Mouse (Mus musculus): ENCODE measurements around the gene Nrf1. TPM values are rescaled to one million over a fixed set of nuclear protein-coding genes. Genes with fewer than 3 reads are reported as not detected.

The Nrf1 gene
- total RNA-seq (2021): 10 to 100 TPM; 25.7 to 33.2 TPM

GRCm38 (mm10) chr6:30047271-30048162 lies at the start of gene Nrf1:
Nrf1 (plus strand) TSS chr6:30047988.
- DNase-seq: peak; percentile 95

DNA sequence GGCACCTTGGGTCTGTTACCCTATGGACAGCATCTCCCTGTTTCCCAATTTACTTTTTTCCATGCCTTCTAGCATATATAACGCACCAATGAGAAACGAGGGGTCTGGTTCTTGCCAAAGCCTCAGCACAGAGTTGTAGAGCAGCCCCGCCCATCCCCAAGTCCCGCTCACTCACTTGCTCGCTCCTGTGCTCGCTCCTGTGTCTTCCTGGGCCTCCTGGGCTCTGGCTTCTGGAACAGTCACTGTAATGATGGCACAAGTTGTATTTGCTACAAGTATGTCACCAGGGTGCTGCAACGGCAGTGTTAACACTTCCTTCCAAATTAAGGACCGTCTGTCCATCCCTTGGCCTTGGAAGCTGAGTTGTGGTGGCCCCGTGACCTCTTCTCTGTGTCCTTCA lies 49.6 kb upstream of the Nrf1 start:
- peak; percentile 11 for DNase-seq

- no peak for DNase-seq
Measured at GRCm38 (mm10) chr6:29998771-29999170, 49.0 kb upstream of the Nrf1 start.

DNA sequence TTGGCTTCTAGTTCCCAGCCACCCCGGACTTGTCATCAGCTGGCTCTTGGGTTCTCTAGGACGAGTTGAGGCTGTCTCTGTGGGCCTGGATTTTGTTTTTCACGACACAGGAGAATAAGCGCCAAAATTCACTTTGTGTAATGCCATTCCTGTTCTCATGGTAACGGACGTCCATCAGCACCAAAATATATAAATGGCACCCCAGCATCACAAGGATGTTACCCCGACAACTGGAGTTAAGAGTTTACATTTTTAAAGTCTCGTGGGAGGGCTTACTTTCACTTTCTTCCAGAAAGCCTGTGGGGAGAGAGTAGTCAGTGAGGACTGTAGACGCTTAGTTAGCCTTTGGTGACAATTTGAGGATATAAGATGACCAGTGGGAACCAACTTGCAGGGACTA lies 45.2 kb upstream of the Nrf1 start:
- no peak for DNase-seq

DNA sequence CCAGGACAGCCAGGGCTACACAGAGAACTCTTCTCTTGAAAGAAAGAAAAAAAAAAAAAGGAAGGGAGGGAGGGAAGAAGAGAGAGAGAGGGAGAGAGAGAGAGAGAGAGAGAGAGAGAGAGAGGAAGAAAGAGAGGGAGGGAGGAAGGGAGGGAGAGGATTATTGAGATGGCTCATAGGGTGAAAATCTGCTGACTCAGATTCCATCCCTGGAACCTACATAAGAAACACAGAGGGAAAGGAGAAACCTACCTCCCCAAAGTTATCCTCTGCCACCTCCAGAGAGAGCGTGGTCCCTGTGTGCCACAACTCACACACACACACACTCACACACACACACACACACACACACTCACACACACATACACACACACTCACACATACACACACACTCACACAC lies 41.9 kb upstream of the Nrf1 start:
- DNase-seq: no peak

DNA sequence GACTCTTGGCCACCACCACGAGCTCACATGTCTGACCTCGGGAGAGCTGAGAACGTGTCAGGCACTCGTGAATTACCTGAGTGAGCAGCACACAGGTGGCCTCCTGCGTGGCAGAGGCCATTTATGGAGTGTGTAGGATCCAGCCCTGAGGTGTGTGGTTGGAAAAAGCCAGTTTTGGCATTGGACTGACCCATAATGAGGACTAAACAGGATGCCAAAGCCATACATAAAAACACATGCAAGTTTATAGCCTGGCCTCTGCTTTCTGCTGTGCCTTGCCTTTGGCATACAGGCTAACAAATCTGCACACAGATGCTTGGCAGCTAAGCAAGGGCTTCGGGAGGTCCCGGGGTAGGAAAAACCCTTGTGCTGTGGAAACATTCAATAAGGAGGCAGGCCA lies 38.6 kb upstream of the Nrf1 start:
- DNase-seq: no peak

DNA sequence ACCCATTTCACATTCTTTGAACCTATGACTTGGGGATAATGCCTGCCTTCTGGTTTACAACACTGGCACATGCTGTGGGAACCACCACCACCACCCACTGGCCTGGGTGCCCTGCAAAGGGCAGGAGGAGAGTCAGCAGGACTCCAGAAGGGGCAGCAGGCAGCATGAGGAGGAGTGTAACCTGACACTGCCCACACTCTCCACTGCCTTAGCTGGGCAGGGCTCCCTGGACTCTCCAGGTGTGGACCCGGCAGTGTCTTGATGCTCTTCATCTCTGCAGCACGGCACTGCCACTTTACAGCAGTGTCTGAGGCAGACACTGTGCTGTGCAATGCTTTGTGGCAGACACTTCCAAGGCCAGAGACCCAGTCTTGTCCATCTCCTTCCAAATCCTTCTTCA lies 34.3 kb upstream of the Nrf1 start:
- no peak for DNase-seq

DNA sequence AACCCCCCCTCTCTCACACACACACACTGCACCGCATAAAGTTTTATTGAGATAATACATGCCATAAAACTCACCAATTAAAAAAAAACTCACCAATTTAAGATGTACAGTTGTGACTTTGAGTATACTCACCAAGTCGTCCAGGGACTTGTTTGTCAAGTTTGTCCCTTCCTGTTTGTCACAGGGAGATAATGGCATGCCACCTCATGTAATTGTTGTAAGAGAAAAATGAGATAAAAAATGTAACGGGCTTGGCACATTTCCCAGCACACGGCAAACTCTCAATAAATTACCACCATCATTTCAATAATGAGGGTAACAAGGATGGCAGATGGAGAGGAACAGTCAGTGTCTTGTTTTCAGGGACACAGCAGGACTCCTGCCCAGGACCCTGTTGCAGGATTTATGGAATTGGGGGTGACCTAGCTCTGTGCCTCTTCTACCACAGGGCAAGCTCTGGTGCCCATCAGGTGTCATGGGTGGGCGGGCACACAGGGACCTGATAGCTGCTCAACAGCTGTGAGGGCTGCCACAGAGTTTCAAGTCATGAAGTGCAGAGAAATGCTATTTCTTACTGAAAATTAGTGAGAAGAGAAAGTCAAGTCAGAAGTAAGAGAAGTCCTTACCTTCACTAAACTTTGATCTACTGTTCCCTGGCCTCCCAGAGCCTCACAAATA lies 33.5 kb upstream of the Nrf1 start:
- DNase-seq: no peak

- DNase-seq: no peak
Measured at GRCm38 (mm10) chr6:30021241-30021640, 26.5 kb upstream of the Nrf1 start.

DNA sequence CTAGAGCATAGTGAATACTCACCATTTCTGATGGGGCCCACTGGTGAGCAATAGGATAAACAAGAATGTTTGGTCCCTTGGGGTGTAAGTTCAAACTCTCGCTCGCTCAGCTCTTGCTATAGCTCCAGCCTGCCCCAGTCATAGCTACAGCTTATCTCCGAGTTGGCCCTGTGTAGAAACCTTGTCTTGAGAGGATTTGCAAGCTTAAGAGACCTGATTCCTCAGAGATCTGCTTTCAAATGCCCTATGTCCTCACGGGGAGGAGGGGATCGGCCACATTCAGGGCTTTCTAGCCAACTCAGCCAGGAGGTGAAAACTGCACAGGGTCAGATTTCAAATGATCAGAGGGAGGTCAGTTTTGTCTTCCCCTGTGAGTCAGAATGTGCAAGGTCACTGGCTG lies 26.1 kb upstream of the Nrf1 start:
- no peak for DNase-seq

DNA sequence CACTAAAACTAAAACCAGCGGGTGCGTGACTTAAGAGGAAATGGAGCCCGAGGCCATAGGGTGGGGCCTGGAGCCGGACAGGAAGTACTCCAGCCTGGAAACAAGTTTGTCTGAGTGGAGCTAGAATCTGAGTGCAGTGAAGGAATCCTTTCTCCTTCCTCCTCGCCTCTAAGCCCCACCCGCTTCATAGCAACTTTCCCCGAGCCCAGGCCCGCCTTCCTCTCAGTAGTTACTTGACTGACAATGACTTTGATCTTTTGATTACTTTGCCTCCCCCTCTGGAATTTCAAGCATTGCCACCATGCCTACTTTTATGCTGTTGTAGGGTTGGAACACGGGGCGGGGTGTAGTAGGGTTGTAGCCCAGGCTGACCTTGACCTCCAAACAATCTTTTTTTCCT lies 21.0 kb upstream of the Nrf1 start:
- DNase-seq: peak; percentile 30

DNA sequence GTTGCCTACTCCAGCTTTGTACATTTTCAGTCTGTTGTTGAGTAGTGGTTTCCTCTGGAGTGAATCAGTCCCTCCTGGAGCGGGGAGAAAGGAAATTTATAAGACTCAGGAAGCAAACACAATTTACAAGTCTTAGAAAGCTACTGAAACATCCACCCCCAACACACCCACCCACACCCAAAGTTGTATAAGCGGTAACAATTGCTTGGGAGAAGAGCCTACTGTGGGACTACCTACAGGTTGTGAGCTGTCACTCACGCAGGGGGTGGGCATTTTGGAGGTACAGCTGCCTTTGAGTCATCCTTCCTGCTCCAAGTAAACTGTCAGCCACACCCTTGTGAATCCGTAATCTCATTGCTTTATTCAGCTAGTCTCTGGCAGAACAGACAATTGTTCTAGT lies 19.4 kb upstream of the Nrf1 start:
- DNase-seq: no peak

- no peak for DNase-seq
Measured at GRCm38 (mm10) chr6:30035112-30035511, 12.7 kb upstream of the Nrf1 start.

- DNase-seq: no peak
Measured at GRCm38 (mm10) chr6:30041498-30041897, 6.3 kb upstream of the Nrf1 start.

GRCm38 (mm10) chr6:30042483-30042882 lies 5.3 kb upstream of the Nrf1 start:
- DNase-seq: peak; percentile 36

DNA sequence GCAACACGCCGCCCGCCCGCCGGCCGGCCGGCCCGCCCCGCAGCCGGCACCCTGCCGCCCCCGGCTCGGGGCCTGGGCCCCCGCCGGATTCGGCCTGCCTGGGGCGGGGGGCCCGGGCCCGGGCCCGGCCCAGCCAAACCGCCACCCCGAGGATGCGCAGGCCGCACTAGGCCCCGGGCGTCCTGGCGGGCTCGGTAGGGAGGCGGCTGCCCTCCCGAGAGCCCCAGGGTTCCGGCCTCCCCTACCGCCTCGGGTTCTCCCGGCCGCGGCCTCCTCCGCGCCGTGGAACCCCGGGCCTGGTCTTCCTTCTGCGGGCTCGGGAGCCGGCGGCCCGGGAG lies 344 bp downstream of the Nrf1 start:
- no peak for DNase-seq

DNA sequence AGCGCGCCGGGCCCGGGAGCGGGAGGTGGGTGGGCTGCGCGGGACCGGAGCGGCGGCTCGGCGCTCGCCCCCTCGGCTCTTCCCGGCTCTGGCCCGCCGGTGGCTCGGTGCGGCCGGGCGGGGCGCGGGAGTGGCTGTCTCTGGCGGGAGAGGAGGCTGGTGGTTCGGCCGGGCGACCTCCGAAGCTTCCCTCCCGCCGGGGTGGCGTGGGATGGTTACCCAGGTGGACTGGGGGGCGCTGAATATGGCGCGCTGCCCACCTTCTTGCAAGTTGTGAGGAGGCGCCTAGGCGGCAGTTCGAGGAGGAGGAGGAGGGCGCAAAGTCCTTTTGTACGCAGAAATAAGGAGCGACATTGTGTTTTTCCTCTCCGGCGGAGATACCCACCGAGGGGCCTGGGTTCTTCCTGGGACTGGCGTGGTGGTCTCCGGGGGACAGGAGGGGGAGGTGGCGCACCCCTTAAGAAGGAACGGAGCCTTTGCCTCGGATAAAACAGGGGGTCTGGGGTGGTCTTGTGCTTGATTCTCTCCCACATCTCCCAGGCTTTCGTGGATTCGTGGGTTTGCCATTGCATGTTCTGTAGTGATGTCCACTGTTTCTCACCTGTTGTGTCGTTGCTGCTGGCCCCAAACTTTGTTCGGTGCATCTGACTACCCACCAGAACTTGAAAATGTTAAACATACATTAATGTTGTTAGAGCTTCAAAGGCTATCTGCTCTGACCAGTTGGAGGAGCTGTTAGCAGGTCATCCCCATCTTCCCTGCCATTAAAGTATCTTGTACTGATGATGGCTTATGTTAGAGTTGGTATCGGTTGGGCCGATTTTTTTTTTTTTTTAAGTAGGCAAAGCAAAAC lies 939 bp downstream of the Nrf1 start:
- DNase-seq: peak; percentile 74

DNA sequence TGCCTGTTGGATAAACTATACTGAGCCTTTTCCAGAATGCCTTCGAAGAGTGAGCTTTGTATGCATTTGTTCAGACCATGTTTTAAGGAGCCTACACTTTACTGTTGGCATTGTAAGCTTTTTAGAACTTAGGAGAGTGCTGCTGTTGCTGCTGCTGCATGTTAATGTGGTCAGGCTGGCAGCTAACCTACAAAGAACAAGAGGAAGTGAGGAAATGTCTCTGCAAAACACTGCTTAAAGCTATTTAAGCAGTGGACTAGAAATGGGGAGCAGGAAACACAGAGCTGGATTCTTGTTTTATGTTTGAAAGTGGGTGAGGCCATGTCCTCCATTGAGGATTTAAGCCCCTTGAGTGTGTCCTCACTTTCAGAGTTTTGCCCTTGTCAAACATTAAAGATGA lies 5.3 kb downstream of the Nrf1 start:
- DNase-seq: no peak

DNA sequence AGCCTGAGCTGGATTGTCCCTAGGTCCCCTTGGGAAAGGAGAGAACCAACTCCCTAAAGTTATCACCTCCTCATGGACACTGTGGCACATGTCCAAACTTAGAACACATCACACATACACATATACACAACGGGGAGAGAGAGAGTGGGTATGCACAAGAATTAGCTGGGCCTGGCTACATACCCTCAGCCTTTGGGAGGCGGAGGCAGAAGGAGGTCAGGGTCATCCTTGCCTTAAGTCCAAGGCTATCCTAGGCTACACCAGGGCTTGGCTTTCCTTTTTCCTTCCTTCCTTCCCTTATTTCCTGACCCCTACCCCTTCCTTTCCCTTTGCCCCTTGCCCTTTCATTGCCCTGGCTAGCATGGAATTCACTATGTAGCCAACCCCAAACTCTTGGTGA lies 14.8 kb downstream of the Nrf1 start:
- no peak for DNase-seq

- DNase-seq: no peak
Measured at GRCm38 (mm10) chr6:30065369-30065768, 17.6 kb downstream of the Nrf1 start.

- no peak for DNase-seq
Measured at GRCm38 (mm10) chr6:30066746-30067145, 19.0 kb downstream of the Nrf1 start.

DNA sequence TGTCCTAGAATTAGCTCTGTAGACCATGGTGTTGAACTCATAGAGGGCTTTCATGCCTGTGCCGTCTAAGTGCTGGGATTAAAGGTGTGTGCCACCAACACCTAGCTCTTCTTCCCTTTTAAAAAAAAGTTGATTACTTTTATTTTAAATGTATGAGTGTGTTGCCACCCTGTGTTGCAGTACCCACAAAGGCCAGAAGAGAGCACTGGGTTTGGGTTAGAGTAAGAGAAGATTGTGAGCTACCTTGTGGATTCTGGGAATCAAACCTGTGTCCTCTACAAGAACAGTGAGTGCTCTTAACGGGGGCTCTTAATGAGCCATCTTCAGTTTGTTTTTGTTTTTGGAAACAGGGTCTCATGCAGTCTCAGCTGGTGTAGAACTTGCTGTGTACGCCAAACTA lies 24.7 kb downstream of the Nrf1 start:
- DNase-seq: no peak

DNA sequence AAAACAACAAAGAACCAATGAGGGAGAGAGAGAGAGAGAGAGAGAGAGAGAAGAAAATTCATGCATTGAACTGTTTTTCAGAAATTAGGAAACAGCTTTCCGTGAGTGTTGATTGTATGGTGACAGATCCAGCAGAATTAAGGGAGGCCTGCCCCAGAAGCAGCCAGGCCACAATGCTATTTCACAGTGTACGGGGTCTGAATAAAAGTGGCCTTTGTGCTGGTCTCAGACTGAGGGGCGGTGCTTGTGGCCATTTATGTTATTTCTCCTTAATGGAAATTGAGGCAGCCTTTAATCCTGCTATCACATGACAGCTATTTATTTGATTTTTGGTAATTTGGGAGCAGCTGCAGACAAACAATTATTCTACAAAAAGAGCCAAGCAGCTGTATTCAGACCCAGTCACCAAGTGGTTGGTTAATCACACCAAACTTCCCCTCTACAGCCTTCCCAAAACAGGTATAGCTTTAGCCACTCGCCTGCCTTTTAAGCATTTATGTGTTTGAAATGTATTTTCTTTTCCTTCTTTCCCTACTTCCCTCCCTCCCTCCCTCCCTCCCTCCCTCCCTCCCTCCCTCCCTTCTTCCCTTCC lies 31.2 kb downstream of the Nrf1 start:
- no peak for DNase-seq
